Mouse (Mus musculus): Measurements from ENCODE around the gene Scand1.

Scand1 gene

DNA sequence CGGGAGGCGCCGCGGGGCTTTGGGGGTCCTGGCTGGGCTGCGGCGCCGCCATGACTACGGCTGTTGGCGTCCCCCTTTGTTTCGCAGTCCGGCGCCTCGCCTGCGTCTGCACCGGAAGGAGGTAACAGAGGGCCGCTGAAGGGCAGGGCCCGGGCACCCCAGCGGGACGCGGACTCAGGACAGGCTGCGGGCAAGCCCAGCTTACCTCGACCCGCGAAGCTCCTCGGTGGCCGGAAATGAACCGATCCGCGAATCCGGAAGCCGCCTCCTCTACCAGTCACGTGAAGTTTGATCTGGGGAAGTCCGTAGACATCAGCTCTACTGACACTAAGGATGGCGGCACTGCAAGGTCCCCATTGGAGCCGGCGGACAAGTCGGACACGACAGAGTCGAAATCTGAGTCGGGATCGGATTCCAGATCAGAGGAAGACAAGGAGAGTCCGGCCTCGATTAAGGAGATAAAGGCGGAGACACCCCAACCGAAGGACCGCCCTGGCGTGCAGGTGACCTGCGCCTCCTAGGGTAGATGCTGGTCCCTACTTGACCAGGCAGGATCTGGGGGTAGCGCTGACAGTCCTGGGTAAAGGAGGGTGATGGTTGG, at the start of gene Scand1, which contains the start of gene Cnbd2:
Scand1 (minus strand) TSS at position 408 of the 601 bp plus-strand sequence.
Cnbd2 (plus strand) TSS at position 3 of the 601 bp plus-strand sequence.
- peak; percentile 85 for DNase-seq (ENCODE audit: low spot score)

DNA sequence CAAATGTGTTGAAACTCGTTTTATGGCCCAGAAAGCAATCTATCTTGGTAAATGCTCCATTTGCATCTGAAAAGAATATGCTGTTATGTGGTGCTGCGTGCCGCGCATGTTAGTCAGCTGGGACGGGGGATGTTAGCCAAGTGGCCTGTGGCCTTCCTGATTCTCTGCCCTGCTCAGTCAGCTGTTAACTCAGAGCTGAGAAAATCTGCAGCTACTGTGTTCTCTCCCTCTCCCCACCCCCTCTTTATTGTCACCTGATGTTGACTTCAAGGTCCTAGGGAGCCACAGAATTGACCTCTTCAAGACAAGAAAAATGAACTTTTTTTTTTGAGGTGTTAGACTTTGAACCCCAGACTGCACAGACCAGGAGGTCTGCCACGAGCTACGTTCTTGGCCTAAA, 43.5 kb upstream of the Scand1 start:
- no peak for DNase-seq (ENCODE audit: low spot score)

DNA sequence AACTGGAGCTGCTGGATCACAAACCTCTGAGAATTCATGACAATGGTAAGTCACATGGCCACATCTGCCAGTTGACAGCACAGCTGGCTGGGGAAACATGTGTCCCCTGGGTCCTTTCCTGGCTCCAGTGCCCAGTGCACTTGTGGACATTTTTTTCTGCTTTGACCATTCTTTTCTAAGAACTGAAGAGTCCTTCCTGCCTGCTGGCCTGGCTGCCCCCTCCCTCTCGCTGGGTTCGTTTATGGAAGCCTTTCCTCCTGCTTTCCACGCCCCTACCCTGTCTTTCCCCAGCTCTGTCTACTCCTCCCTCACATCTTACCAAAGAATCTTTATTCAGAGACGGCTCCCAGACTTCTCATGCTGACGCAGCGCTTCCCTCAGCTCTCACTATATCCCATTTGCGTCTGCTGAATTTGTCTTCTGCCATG, 40.8 kb upstream of the Scand1 start:
- no peak for DNase-seq (ENCODE audit: low spot score)

DNA sequence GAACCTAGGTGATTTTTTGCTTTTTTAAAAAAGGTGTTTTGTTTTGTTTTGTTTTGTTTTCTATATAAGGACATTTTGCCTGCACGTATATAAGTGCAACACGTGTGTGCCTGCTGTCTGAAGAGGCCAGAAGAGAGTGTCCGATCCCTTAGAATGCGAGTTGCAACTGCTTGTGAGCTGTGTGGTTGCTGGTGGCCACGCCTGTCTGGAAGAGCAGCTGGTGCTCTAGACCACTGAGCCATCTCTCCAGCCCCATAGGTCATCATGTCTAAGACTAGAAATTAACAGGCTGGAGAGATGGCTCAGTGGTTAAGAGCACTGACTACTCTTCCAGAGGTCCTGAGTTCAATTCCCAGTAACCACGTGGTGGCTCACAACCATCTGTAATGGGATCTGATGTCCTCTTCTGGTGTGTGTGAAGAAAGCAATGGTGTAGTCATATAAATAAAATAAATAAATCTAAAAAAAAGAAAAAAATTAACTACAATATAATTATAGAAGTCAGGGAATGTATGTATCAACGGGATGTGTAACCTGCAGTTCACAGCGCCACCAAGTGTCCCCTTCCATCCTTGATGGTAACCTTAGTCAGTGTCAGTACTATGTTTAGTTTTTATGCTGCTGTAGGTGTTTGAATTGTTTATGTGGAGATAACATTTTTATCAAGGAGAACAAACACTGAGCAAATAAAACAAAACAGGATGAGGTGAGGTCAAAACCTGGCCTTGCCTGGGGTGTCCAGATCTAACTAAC, 40.1 kb upstream of the Scand1 start:
- no peak for DNase-seq (ENCODE audit: low spot score)

DNA sequence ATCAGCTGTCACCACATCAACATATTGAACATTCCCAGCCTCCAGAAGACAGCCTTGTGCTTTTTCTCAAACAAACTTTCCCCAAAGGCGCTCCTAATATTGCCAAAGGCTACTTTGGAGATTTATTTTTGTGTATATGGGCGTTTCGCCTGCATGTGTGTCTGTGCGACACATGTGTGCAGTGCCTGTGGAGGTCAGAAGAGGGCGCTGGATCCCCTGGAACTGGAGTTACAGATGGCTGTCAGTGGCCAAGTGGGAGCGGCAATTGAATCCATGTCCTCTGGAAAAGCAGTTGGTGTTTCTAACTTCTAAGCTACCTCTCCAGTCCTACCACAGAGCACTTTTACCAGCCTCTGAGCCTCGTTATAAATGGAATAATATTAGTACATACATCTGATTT, 38.7 kb upstream of the Scand1 start:
- DNase-seq (ENCODE audit: low spot score): peak; percentile 17

DNA sequence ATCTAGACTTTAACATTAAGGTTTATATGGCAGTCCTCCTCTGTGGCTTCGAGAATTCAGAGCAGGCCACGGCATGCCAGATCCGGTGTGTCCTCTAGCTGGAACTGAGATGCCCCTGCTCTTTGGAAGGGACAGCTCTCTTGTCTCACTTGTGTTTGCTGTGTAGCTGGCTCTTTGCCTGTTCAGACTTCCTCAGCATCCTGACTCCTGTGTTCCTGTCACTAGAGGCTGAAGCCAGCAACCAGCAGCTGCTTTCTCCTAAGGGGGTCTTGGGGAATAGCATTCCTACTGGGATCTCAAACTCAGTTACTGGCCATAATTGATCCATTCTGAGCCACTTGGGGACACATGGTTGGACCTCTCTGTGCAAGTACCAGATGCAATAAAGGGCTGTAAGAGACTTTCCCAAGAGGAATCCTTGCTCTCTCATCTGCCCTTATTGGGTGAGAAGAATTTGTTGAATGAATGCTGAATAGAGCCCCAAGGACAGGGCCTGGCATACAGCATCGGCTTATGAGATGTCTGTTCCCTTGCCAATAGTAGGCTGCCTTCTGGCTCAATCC, 36.9 kb upstream of the Scand1 start:
- no peak for DNase-seq (ENCODE audit: low spot score)

DNA sequence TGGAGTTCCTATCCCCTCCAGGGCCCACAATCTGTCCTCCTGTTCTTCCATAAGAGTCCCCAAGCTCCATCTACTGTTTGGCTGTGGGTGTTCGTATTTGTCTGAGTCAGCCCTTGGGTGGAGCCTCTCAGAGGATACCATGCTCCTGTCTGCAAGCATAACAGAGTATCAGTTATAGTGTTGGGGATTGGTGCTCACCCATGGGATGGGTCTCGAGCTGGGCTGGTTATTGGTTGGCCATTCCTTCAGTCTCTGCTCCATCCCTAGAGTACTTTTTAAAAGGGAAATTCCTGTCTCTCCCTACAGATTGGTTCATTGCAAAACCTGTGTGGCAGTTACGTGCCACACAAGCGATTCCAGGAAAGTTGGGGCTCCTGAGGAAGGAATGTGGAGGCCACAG, 36.3 kb upstream of the Scand1 start:
- no peak for DNase-seq (ENCODE audit: low spot score)

DNA sequence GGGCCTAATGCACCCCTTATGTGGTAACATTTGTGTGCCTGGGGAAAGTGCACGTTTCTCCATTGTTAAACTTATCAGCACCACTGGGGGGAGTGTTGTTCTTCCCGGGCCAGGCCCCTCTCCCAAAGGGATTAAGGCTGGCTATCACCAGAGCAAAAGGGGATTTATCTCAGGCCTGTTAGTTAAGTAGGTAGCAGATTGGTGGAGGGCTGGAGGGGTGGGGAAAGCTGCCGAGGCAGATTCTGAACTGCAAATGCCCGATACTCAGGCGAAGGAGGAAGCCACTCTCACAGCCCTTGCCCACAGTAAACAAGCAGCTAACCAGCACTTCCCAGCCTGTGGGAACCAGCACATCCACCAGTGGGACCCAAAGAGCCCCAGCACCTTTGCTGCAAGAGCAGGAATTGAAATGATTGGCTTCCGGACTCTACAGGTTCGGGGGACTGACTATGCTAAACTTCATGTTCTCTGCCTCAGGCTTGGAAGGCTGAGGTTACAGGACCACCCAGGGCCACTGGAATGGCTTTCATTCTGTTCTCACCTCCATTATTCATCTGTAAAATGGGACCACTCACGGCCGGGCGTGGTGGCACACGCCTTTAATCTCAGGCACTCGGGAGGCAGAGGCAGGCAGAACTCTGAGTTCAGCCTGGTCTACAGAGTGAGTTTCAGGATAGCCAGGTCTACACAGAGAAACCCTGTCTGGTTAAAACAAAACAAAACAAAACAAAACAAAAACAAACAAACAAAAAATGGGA, 32.5 kb upstream of the Scand1 start:
- DNase-seq (ENCODE audit: low spot score): peak; percentile 86

DNA sequence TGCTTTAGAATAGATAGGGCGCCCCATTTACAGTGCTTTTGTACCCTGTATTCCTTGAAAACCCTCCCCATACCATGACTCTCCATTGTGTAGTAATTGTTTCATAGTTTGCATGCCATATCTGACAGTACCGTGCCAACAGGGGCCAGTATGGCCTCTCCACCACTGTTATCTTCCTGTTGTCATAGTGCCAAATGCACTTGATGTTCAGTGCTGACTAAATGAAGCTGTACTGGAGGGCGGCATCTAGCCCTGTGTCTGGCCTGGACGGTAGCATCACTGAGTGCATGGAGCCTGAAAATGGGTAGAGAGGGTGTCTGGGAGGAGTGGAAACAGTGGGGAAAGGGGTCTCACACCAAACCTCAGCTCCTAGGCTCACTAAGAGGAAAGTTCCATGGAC, 27.6 kb upstream of the Scand1 start:
- DNase-seq (ENCODE audit: low spot score): no peak

DNA sequence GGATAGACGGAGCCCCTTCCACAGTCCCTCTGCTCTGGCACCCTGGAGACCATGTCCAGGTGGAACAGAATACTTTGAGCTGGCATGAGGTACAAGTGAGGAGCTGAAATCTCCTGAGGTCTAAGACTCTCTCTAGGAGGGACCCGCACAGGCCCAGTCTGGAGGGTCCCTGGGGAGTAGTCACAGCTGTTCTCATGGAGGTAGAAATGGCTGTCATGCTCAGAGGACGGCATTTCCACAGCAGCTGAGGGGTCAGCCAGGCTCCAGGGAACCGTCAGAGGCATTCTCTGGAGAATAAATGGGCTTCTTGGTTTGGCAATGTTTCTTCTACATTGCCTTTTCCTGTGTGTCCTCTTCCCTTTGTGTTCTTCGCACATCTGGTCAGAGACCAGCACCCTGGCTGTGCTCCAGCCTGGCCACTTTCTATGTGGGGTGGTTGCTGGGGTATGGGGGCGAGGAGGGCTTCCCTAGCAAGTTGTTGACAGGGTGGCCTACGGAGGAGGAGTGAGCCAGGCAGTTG, 19.0 kb upstream of the Scand1 start:
- DNase-seq (ENCODE audit: low spot score): no peak

DNA sequence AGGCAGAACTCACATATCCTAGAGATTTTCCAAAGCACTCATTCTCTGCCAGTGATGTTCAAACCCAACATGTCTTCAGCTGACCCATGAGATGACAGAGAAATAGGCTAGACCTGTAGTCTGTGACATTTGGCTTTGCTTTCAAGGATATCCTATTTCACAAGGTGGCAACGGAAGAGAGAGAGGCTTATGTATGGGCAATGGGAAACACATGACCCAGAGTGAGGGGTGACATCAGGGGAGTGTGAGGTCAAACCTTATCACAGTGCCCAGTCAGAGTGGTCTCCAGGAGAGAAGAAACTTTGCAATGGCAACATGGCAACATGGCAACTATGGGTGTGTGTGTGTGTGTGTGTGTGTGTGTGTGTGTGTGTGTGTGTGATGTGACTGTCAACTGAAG, 18.2 kb upstream of the Scand1 start:
- no peak for DNase-seq (ENCODE audit: low spot score)

DNA sequence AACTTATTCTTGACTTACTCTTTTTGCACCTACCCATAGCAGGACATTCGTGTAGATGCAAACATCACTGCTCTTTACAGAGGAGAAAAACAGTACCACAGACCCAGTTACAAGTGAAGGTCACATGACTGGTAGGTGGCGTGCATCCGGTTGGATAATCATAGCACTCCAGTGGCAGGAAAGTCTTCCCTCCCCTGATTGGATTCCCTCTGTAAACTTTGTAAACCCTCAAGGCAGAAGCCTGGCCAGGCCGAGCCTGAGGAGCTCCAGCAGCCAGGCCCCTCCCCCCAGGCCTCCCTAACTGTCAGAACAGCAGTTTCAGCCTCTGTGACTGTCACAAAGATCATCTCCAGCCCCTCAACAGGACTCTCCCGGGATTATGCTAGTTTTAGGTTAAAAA, 12.2 kb upstream of the Scand1 start:
- no peak for DNase-seq (ENCODE audit: low spot score)

DNA sequence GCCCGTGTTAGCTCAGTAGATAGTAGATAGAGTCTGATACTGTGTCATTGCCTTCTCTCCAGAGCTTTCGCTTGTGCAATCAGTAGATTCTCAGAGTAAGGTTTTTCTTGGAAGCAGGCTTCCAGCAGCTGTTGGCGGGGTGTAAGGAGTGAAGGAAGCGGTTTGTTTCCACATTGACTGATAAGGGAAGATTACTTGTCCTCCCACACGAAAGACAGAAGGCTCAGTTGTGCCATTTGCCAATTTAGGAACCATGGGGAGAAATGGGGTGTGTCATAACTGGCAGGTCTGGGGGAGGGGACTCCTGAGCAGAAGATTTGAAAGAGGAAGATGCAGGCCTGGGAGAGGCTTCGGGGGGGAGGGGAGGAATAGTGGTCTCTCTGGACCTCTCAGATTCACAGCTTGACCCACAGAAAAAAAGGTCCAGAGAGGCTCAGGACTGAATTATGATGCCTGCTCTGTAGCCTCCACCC, 11.6 kb upstream of the Scand1 start:
- no peak for DNase-seq (ENCODE audit: low spot score)

DNA sequence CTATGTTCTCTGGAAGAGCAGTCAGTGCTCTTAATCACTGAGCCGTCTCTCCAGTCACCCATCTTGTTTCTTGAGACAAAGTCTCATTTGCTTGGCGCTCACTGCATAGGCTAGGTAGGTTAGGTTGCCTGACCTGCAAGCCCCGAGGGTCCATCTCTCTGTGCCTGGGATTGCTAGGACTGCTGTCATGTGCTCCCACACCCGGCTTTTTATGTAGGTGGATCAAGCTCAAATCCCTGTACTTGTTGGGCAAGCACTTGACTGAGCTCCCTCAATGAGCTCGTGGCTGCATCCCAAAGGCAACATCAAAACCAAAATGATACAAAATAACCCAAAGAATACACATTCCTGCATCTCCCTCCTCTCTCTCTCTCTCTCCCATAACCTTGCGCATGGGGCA, 9.0 kb upstream of the Scand1 start:
- DNase-seq (ENCODE audit: low spot score): no peak

DNA sequence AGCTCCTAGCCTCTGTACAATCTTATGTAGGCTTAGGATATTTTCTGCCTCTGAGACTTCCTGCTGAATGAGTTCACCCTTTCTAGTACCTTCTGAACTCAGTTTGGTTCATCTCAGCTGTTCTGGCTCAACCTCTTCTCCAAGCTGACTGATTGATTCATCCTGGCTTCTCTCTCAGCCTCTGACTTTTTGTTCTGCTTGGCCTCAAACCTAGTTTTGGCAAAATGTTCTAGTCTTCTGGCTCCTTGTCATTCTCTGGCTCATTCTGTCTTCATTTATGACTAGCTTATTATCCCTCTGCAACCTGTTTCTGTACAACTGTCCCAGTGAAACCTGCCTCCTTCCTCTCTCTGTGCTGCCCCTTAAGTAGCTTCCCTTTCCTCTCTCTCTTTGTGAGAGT, 6.0 kb upstream of the Scand1 start:
- DNase-seq (ENCODE audit: low spot score): no peak

DNA sequence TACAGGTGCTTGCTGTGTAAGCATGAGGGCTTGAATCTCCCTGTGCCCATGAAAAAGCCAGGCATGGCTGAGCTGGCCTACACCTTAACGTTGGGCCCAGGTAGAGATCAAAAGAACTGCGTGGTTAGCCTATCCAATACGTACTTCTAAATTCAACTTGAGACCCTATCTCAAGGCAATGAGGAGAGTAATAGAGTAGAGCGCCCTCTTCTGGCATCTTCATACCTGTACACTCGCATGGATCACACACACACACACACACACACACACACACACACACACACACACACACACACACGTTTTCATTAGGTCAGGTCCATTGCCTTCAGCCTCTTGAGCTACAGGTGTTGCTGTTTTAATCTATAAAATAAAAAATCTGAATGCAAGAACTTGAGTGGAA, 2.3 kb upstream of the Scand1 start:
- DNase-seq (ENCODE audit: low spot score): no peak

DNA sequence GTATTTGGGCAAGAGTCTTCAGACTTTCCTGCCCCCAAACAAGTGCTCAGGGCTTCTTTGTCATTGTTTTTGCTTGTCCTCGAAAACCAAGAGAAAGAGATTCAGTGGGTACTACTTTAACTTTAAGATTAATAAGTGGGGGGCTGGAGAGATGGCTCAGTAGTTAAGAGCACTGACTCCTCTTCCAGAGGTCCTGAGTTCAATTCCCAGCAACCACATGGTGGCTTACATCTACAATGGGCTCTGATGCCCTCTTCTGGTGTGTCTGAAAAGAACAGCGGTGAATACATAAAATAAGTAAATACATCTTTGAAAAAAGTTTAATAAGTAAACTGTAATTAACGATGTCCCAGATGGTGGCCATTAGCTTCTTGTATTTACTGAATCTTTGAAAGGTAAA, 649 bp upstream of the Scand1 start:
- no peak for DNase-seq (ENCODE audit: low spot score)

DNA sequence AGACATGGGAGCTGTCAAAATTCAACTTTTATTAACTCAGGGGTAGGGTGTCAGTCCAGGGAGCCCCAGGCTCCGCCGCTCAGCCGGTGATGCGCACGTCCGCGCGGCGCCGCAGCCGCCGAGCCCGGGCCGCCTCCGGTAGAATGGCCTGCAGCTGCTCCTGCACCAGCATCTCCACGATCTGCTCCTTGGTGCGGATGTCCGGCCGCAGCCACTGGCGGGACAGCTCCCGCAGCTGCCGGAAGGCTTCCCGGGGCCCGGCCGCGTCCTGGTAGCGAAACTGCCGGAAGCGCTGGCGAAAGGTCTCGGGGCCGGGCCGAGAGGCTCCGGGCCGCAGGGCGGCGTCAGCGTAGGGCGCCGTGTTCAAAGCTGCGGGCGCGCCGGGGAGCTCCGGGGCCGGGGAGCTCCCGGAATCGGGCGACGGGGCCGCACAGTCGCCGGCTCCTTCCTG, 638 bp downstream of the Scand1 start:
- DNase-seq (ENCODE audit: low spot score): peak; percentile 62

DNA sequence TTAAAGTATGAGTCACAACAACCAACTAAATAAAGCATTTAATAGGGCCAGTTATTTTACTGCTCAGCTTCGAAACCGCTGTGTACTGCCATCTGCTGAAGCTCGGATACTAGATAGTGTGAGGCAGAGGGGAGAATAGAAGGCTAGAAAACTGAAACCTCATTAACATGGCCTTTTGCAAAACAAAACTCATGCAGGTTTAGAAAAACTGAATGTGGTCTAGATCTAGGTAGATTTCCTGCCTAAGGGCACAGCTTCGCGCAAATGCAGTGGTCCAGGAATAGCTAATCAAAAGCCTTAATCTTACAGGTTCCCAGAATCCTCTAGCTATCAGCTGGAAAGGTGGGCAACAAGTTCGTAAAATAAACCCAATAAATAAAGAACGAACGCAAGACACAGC, 1.1 kb downstream of the Scand1 start:
- DNase-seq (ENCODE audit: low spot score): no peak

DNA sequence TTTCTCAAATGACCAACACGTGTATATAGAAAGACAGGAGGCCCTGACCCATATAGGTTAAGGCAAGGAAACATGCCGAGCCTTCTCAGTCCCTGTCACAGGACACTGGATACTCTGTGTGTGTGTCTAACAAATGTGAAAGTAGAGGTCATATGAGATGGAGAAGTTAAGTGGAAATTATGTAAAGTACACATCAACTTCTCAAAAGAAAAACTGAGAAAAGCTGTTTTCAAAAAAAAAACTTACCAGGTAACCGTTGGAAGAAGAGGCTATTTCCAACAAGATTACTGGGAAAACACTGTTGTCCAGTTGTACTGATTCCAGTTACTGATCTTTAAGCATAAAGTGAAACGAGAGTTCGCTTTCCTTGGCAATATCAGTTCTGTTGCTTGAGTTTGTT, 1.6 kb downstream of the Scand1 start:
- DNase-seq (ENCODE audit: low spot score): no peak

DNA sequence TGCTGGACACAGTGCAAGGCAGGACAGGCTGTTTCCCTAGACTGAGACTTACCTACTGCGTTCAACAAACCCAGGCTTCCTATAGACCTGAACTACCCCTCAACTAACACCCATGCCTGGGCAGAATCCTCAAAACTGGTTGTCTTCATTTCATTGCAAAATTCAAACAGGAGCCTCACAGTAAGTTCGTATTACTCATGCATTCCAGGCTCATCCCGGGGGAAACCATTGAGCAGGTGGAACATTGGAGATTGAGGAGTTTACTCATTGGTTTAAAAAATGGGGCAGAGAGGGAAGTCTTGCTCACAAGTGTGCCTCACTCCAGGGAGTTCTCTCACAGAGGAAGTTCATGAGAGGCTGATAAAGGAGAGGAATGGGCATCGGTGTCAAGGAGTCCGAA, 2.0 kb downstream of the Scand1 start:
- no peak for DNase-seq (ENCODE audit: low spot score)

DNA sequence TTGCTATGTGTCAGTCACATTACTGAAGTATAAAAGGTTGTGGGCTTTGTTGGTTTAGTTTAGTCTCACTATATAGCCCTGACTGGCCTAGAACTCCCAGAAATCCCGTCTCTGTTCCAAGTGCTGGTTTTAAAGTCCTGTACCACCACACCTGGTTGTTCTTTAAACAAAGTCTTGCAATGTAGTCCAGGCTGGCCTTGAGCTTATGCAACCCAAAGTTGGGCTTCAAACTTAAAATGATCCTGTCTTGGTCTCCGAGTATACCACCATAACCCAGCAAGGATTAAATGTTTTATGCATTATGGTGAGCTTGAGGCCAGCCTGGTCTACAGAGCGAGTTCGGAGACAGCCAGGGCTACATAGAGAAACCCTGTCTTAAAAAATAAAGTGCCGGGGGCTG, 2.6 kb downstream of the Scand1 start:
- no peak for DNase-seq (ENCODE audit: low spot score)

All from retina, embryonic 14.5 days (tissue).